Mouse (Mus musculus) CH12.LX (cell line): ENCODE results near the gene Parp12. TPM values are rescaled to one million over a fixed set of nuclear protein-coding genes. Genes with fewer than 3 reads are reported as not detected.
A peak's percentile ranks its signal among the peaks of the same experiment; 100 is the strongest.

Experiments
- DNase-seq: peaks from one replicate; pipeline ENCODE4 v3.0.0-alpha.2; 2013; ENCODE audit errors: extremely low read depth
- H3K27ac ChIP-seq: 2 replicates; pipeline ENCODE4 v1.5.1; 2012; ENCODE audit warnings: low read depth, mild to moderate bottlenecking, control low read depth, moderate library complexity; ENCODE audit not compliant: insufficient read depth
- H3K27me3 ChIP-seq: replicated peaks from 2 replicates; pipeline ENCODE3; 2012; ENCODE audit warnings: inconsistent platforms
- H3K36me3 ChIP-seq, 2 experiments: replicated peaks in 1 of 2; 2 replicates each; pipeline versions ENCODE3 to v1.6.1; 2012; ENCODE audit warnings: inconsistent platforms in 1 of 2, low read length in 1 of 2, mild to moderate bottlenecking in 1 of 2, mixed read lengths in 1 of 2, moderate library complexity in 1 of 2; ENCODE audit not compliant: control insufficient read depth in 1 of 2, insufficient read depth in 1 of 2
- H3K4me1 ChIP-seq, 2 experiments: 2 replicates each; pipeline ENCODE4 v1.6.1; 2012; ENCODE audit warnings: inconsistent platforms in 1 of 2, moderate library complexity in 1 of 2; ENCODE audit not compliant: insufficient read depth in 2 of 2, control insufficient read depth in 1 of 2
- H3K4me2 ChIP-seq: 2 replicates; pipeline ENCODE4 v1.6.1; 2012; ENCODE audit warnings: low read depth, mild to moderate bottlenecking, control low read depth; ENCODE audit not compliant: poor library complexity, insufficient read depth, severe bottlenecking
- H3K4me3 ChIP-seq, 3 experiments: fragments of 150-350 bp in 1 of 3; sonication (generic) in 1 of 3; replicated peaks in 1 of 3; 2 replicates each; pipeline versions ENCODE3 to v1.5.1; 2011 to 2012; ENCODE audit warnings: low read depth in 2 of 3, low read length in 2 of 3, mild to moderate bottlenecking in 2 of 3, moderate library complexity in 2 of 3, control low read depth in 1 of 3, improper control_type of control experiment in 1 of 3, inconsistent platforms in 1 of 3, mixed read lengths in 1 of 3; ENCODE audit not compliant: poor library complexity in 1 of 3
- H3K79me2 ChIP-seq: replicated peaks from 2 replicates; pipeline ENCODE4 v1.6.1; 2012; ENCODE audit warnings: mild to moderate bottlenecking, moderate library complexity; ENCODE audit not compliant: control insufficient read depth, poor library complexity, insufficient read depth, severe bottlenecking; ENCODE audit errors: extremely low read depth
- H3K9ac ChIP-seq: 2 replicates; pipeline ENCODE4 v1.6.1; 2012; ENCODE audit warnings: low read depth, mild to moderate bottlenecking, control low read depth, moderate library complexity; ENCODE audit not compliant: insufficient read depth
- H3K9me3 ChIP-seq: replicated peaks from 2 replicates; pipeline ENCODE3; 2012; ENCODE audit warnings: low read length, inconsistent platforms, mixed read lengths
- CHD1 ChIP-seq: IDR thresholded peaks from 2 replicates; pipeline ENCODE4 v1.6.1; 2012; ENCODE audit warnings: low read depth, low read length, improper control_type of control experiment, inconsistent platforms
- CHD2 ChIP-seq: IDR thresholded peaks from 2 replicates; pipeline ENCODE4 v1.6.1; 2011; ENCODE audit warnings: low read length, improper control_type of control experiment
- CTCF ChIP-seq, 2 experiments: IDR thresholded peaks in 1 of 2; conservative IDR thresholded peaks in 1 of 2; 2 replicates each; pipeline ENCODE4 v1.5.1; 2011 to 2012; ENCODE audit warnings: low read depth in 2 of 2, low read length in 2 of 2, improper control_type of control experiment in 1 of 2, inconsistent platforms in 1 of 2, mild to moderate bottlenecking in 1 of 2, moderate library complexity in 1 of 2
- ELF1 ChIP-seq: IDR thresholded peaks from 2 replicates; pipeline ENCODE4 v1.6.1; 2014; ENCODE audit warnings: low read depth, mild to moderate bottlenecking, inconsistent platforms, low read length, improper control_type of control experiment
- EP300 ChIP-seq: IDR thresholded peaks from 2 replicates; pipeline ENCODE4 v1.6.1; 2011; ENCODE audit warnings: low read length, improper control_type of control experiment
- ETS1 ChIP-seq: conservative IDR thresholded peaks from 2 replicates; pipeline ENCODE4 v1.6.1; 2012; ENCODE audit warnings: low read depth, mild to moderate bottlenecking, inconsistent platforms, low read length, improper control_type of control experiment, moderate library complexity
- GABPA ChIP-seq: IDR thresholded peaks from 2 replicates; pipeline ENCODE4 v1.6.1; 2012; ENCODE audit warnings: low read depth, low read length, improper control_type of control experiment, inconsistent platforms; ENCODE audit not compliant: insufficient replicate concordance
- HCFC1 ChIP-seq: IDR thresholded peaks from 2 replicates; pipeline ENCODE4 v1.6.1; 2012; ENCODE audit warnings: low read depth, mild to moderate bottlenecking, inconsistent platforms, low read length, improper control_type of control experiment
- IRF4 ChIP-seq: IDR thresholded peaks from 2 replicates; pipeline ENCODE4 v1.6.1; 2014; ENCODE audit warnings: low read depth, mild to moderate bottlenecking, inconsistent platforms, low read length, improper control_type of control experiment
- JUN ChIP-seq: IDR thresholded peaks from 2 replicates; pipeline ENCODE4 v1.6.1; 2011; ENCODE audit warnings: low read depth, mild to moderate bottlenecking, low read length, improper control_type of control experiment, moderate library complexity; ENCODE audit not compliant: insufficient read depth
- KAT2A ChIP-seq: IDR thresholded peaks from 2 replicates; pipeline ENCODE4 v1.6.1; 2012; ENCODE audit warnings: low read length, improper control_type of control experiment, inconsistent platforms; ENCODE audit not compliant: insufficient replicate concordance
- MAFK ChIP-seq: IDR thresholded peaks from 2 replicates; pipeline ENCODE4 v1.6.1; 2011; ENCODE audit warnings: low read length, improper control_type of control experiment; ENCODE audit not compliant: insufficient replicate concordance
- MAX ChIP-seq: IDR thresholded peaks from 2 replicates; pipeline ENCODE4 v1.6.1; 2011; ENCODE audit warnings: low read length, improper control_type of control experiment
- NELFE ChIP-seq: IDR thresholded peaks from 2 replicates; pipeline ENCODE4 v1.6.1; 2011; ENCODE audit warnings: low read depth, low read length, improper control_type of control experiment
- POLR2A ChIP-seq: IDR thresholded peaks from 2 replicates; pipeline ENCODE4 v1.6.1; 2011; ENCODE audit warnings: low read depth, mild to moderate bottlenecking, improper control_type of control experiment, low read length
- POLR2AphosphoS2 ChIP-seq: IDR thresholded peaks from 2 replicates; pipeline ENCODE4 v1.6.1; 2011; ENCODE audit warnings: low read depth, low read length, improper control_type of control experiment
- RAD21 ChIP-seq: IDR thresholded peaks from 2 replicates; pipeline ENCODE4 v1.6.1; 2011; ENCODE audit warnings: low read depth, mild to moderate bottlenecking, low read length, improper control_type of control experiment, moderate library complexity
- SMC3 ChIP-seq: IDR thresholded peaks from 2 replicates; pipeline ENCODE4 v1.6.1; 2011; ENCODE audit warnings: low read depth, low read length, improper control_type of control experiment
- TBP ChIP-seq: conservative IDR thresholded peaks from 2 replicates; pipeline ENCODE4 v1.6.1; 2011; ENCODE audit warnings: low read depth, low read length, improper control_type of control experiment
- USF2 ChIP-seq: conservative IDR thresholded peaks from 2 replicates; pipeline ENCODE4 v1.6.1; 2011; ENCODE audit warnings: low read depth, low read length, improper control_type of control experiment
- ZC3H11A ChIP-seq: IDR thresholded peaks from 2 replicates; pipeline ENCODE4 v1.6.1; 2012; ENCODE audit warnings: low read depth, mild to moderate bottlenecking, inconsistent platforms, low read length, improper control_type of control experiment
- ZNF384 ChIP-seq: IDR thresholded peaks from 2 replicates; pipeline ENCODE4 v1.6.1; 2012; ENCODE audit warnings: low read depth, low read length, improper control_type of control experiment, inconsistent platforms
- dilution Hi-C: fragments of 300-500 bp; cut with MboI; formaldehyde crosslinking; loops from 2 replicates; pipeline ENCODE4 v1.14.3; 2020; ENCODE audit warnings: low sequenced_read_pairs; ENCODE audit not compliant: extremely low pct_unique_long_range_greater_than_20kb, extremely low pct_ligation_motif_present
- in situ Hi-C: fragments of 300-500 bp; cut with MboI; formaldehyde crosslinking; loops from 3 replicates; pipeline ENCODE4 v1.14.3; 2019; ENCODE audit warnings: low sequenced_read_pairs, low pct_ligation_motif_present, low pct_unique_long_range_greater_than_20kb, mixed read lengths
- polyA plus RNA-seq: library from polyadenylated mRNA; unstranded; fragments of >175 nt; gene quantifications from 2 replicates; pipeline ENCODE4 v1.2.1, GENCODE M21; 2012; ENCODE audit warnings: low read depth; ENCODE audit not compliant: insufficient read length
- total RNA-seq, 2 experiments: library from RNA; depleted of rRNA; stranded (reverse); fragments of 300-350 nt in 1 of 2; fragments of >200 nt in 1 of 2; gene quantifications; 2 replicates each; pipeline ENCODE4 v1.2.3; 2012 to 2014

The Parp12 gene
- total and polyA plus RNA-seq, 3 experiments, result 0.04 TPM; not detected in 2

DNA sequence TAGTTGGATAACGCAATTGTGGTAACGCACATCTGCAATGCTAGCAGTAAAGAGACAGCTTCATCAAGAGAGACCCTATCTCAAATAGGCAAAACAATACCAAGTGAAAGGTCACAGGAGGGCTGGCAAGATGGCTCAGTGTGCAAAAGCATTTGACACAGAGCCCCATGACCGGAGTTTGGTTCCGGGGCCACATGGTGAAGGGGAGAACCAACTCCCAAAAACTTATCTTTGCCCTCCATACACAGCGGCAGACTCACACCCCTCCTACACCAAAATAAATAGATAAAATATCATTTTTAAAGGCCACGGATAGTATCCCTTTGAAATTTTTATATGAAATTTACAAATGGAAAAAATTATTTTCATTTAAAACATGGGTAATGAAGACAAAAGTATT, 43.8 kb upstream of the Parp12 start:
- Histone ChIP-seq H3K27ac (no peak overlapping the region), H3K9ac (no peak overlapping the region), H3K36me3 (peaks cover 0 to 12% of the 10 kb centered on the region in 2 experiments), H3K4me3 (no peak overlapping the region)
- DNase-seq, result no peak
- TF ChIP-seq ETS1, result no peak
- TF ChIP-seq GABPA, result no peak
- no peak for TF ChIP-seq IRF4
- TF ChIP-seq EP300, result no peak
- TF ChIP-seq CHD2, result no peak
- TF ChIP-seq POLR2A, result no peak
- TF ChIP-seq KAT2A, result no peak
- TF ChIP-seq NELFE, result no peak
- no peak for TF ChIP-seq MAX
- no peak for TF ChIP-seq MAFK
- TF ChIP-seq ELF1, result no peak
- TF ChIP-seq ZC3H11A, result no peak
- TF ChIP-seq USF2, result no peak
- no peak for TF ChIP-seq CHD1
- no peak for TF ChIP-seq HCFC1
- no peak for TF ChIP-seq TBP
- no peak for TF ChIP-seq JUN
- no peak for TF ChIP-seq ZNF384
- TF ChIP-seq, all 38 proteins: peak for 0
- Histone ChIP-seq H3K27me3 (no peaks in the 10 kb centered on the region), H3K9me3 (no peaks in the 10 kb centered on the region), H3K79me2 (no peaks in the 10 kb centered on the region), H3K4me1 (peaks cover 0 to 5% of the 10 kb centered on the region in 2 experiments; a peak in 1 of 4 replicates), H3K4me2 (no peak overlapping the region)
- dilution Hi-C loops, result no loop called here
- in situ Hi-C loops, result no loop called here

- no peaks in the 10 kb centered on the region for H3K9me3 ChIP-seq
- H3K79me2 ChIP-seq, result no peaks in the 10 kb centered on the region
- in situ Hi-C loops, result no loop called here
- TF ChIP-seq CTCF (conservative IDR thresholded peaks at IDR 0.05 in 1 of 2, IDR thresholded peaks at IDR 0.05 in 1 of 2; ENCODE audit: low read depth in 2 of 2, low read length in 2 of 2), result peak in 1 of 2 experiments; percentile 49; a peak in 2 of 4 replicates
- no peak for TF ChIP-seq POLR2AphosphoS2
- peak; percentile 23; the same call in 1 of the 2 replicates for TF ChIP-seq SMC3
- TF ChIP-seq RAD21, result peak; percentile 43
- no peak overlapping the region for H3K4me2 ChIP-seq
- no peaks in the 10 kb centered on the region for H3K4me1 ChIP-seq
- H3K36me3 ChIP-seq, result peaks cover 22 to 54% of the 10 kb centered on the region in 2 experiments
- no peak overlapping the region for H3K27ac ChIP-seq
- no peaks in the 10 kb centered on the region for H3K27me3 ChIP-seq
- H3K4me3 ChIP-seq, result no peak overlapping the region
- H3K9ac ChIP-seq, result no peak overlapping the region
- no peak for DNase-seq
- dilution Hi-C loops, result no loop called here
Observed at GRCm38 (mm10) chr6:39146041-39146440, 27.9 kb upstream of the Parp12 start.
